Mouse (Mus musculus): ENCODE results near the gene Parp9. TPM values are rescaled to one million over a fixed set of nuclear protein-coding genes. Genes with fewer than 3 reads are reported as not detected.
"Not testable (repeated sequence)": the region's sequence is repeated elsewhere in the genome, so short reads cannot be mapped to it uniquely, and the experiment has no call there.

Gene Parp9
- total RNA-seq (2021), result 1 to 10 TPM; 1.7 to 2.9 TPM

GRCm38 (mm10) chr16:35938211-35939151 is at the start of gene Parp9, which contains the start of gene Dtx3l:
TSS of gene Parp9 (plus strand) at chr16:35938470.
TSS of gene Dtx3l (minus strand) at chr16:35939151.
- intact Hi-C loops (cut with DNase I), result loop anchor here (5.0 kb wide), 1 partner anchor 66 kb away; the partner anchor contains the start of gene Parp14
- DNase-seq (ENCODE audit: extremely low spot score in 1 of 2, low spot score in 2 of 2), result peak in 1 of 2 experiments; percentile 57

DNA sequence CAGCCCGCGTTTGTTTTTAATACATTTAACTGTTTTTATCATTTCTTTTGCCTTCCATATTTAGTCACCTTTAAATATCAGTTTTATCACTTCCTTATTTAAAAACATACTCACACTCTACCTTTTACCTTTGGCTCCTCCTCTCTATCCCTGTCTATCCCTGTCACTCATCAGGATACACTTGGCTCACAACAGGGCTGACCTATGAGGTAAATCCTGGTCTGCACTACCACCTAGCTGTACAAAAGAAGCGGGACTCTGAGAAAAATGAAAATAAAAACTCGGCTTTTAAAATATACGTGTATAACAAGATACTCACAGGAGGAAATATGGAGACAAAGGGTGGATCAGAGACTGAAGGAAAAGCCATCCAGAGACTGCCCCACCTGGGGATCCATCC is 49.4 kb upstream of the Parp9 start:
- intact Hi-C loops (cut with DNase I), result no loop called here
- no peak for DNase-seq (ENCODE audit: extremely low spot score in 1 of 2, low spot score in 2 of 2)

- intact Hi-C loops (cut with DNase I), result no loop called here
- DNase-seq (ENCODE audit: extremely low spot score in 1 of 2, low spot score in 2 of 2), result no peak
Measured at GRCm38 (mm10) chr16:35890645-35891044, 47.6 kb upstream of the Parp9 start.

- intact Hi-C loops (cut with DNase I); DNase-seq (ENCODE audit: extremely low spot score in 1 of 2, low spot score in 2 of 2): not testable (repeated sequence)
Measured at GRCm38 (mm10) chr16:35891603-35892002, 46.7 kb upstream of the Parp9 start.

DNA sequence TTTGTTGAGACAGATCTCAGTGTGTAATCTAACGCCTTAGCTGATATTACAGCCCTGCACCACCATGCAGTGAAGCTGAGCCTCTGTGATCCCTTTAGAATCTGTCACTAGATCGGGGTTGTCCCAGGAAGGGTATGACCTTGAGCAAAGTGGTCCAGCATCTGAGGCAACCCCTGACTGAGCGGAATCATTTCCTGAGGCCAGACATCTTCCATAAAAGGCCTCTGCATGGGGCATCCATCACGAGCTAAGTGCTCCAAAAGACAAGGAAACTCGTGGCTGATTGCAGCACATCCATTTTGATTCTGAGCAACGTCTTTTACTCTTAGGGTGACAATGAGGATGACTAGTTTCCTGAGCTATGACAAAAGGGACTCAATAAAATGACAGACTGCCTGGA is 43.3 kb upstream of the Parp9 start:
- no peak for DNase-seq (ENCODE audit: extremely low spot score in 1 of 2, low spot score in 2 of 2)
- intact Hi-C loops (cut with DNase I), result no loop called here

GRCm38 (mm10) chr16:35900541-35900940 is 37.7 kb upstream of the Parp9 start:
- intact Hi-C loops (cut with DNase I), result no loop called here
- no peak for DNase-seq (ENCODE audit: extremely low spot score in 1 of 2, low spot score in 2 of 2)

DNA sequence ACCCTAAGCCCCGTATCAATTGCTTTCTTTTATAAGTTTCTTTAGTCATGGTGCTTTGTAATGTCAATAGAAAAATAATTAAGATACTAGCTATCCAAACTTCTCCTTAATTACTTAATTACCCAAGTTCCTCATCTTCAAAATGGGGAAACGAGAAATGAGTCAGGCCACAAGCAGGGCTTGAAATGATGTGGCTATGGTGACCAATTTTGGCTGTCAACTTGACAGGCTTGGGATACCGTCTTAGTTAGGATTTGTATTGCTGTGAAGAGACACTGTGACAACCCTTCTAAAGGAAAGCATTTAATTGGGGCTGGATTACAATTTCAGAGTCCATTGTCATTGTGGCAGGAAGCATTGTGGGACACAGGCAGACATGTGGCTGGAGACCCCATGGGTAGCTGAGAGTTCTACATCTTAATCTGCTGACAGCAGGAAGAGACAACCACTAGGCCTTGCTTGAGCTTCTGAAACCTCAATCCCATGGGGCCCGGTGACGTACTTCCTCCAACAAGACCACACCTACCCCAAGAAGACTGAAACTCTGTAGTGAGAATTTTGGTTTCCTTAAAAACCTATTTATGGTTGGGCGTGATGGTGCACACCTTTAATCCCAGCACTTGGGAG is 35.1 kb upstream of the Parp9 start:
- no peak for DNase-seq (ENCODE audit: extremely low spot score in 1 of 2, low spot score in 2 of 2)
- intact Hi-C loops (cut with DNase I), result no loop called here

- intact Hi-C loops (cut with DNase I), result no loop called here
- DNase-seq (ENCODE audit: extremely low spot score in 1 of 2, low spot score in 2 of 2), result no peak
Measured at GRCm38 (mm10) chr16:35904121-35904736, 34.0 kb upstream of the Parp9 start.

DNA sequence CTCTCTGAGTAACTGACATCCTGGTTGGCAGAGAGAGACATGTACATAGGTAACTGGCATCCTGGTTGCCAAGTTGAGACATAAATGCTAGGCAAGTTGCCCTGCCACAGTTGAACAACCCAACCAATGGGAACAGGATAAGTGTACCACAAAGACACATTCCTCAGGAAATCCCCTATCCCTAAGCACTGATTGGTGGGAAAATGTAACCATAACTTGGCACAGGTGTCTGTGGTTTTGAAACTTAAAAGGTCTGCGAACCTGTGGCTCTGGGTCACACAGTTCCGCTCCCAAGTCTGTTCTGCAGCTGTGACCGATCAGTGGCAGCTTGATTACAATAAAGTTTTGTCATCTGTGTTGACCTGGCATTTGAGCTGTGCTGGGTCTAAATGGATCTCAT is 32.9 kb upstream of the Parp9 start:
- intact Hi-C loops (cut with DNase I), result no loop called here
- DNase-seq (ENCODE audit: extremely low spot score in 1 of 2, low spot score in 2 of 2), result no peak

GRCm38 (mm10) chr16:35905819-35906485 is 32.3 kb upstream of the Parp9 start:
- no peak for DNase-seq (ENCODE audit: extremely low spot score in 1 of 2, low spot score in 2 of 2)
- intact Hi-C loops (cut with DNase I), result no loop called here

DNA sequence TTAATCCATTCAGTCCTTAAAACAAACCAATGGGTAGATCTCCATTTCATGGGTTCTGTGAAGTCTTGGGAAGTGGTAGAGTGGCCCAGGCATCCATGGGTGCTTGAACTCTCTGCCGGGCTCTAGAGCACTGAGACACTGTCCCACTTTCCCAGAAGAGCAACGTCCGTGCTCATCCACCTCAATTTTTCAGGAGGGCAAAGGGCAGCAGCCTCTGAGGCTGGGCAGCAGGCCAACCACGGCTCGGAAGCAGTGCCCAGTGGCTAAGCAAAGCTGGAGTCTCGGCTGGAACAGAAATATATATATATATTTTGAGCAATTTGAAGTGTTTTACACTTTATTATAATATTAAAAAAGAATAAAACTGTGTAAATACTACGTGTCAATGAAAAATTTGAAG is 31.4 kb upstream of the Parp9 start:
- no peak for DNase-seq (ENCODE audit: extremely low spot score in 1 of 2, low spot score in 2 of 2)

GRCm38 (mm10) chr16:35907432-35908201 is 30.7 kb upstream of the Parp9 start:
- intact Hi-C loops (cut with DNase I), result no loop called here
- DNase-seq (ENCODE audit: extremely low spot score in 1 of 2, low spot score in 2 of 2), result no peak

More for the DNA sequence above, 31.4 kb upstream of the Parp9 start:
- intact Hi-C loops (cut with DNase I), result no loop called here

GRCm38 (mm10) chr16:35911449-35911848 is 26.8 kb upstream of the Parp9 start:
- intact Hi-C loops (cut with DNase I), result no loop called here
- no peak for DNase-seq (ENCODE audit: extremely low spot score in 1 of 2, low spot score in 2 of 2)

- DNase-seq (ENCODE audit: extremely low spot score in 1 of 2, low spot score in 2 of 2), result no peak
- intact Hi-C loops (cut with DNase I), result no loop called here
Measured at GRCm38 (mm10) chr16:35913526-35913925, 24.7 kb upstream of the Parp9 start.

DNA sequence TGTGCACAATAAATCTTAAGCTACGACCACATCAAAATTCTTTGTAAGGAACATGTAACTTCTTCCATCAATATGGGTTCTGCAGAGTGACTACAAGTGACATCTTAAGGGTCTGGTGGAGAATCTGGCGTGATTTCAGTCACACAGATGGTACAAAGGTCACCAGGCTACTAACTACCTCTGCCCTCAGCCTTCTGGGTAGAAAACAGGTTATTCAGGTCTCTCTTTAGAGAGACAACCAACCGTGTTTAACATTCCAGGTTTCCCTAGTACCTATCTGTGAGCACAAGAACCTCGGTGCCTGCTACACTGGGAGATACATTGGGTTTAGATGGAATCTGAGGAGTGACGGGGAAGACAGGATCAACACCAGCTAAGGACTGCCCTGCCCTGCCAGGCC is 24.0 kb upstream of the Parp9 start:
- no peak for DNase-seq (ENCODE audit: extremely low spot score in 1 of 2, low spot score in 2 of 2)
- intact Hi-C loops (cut with DNase I), result no loop called here

DNA sequence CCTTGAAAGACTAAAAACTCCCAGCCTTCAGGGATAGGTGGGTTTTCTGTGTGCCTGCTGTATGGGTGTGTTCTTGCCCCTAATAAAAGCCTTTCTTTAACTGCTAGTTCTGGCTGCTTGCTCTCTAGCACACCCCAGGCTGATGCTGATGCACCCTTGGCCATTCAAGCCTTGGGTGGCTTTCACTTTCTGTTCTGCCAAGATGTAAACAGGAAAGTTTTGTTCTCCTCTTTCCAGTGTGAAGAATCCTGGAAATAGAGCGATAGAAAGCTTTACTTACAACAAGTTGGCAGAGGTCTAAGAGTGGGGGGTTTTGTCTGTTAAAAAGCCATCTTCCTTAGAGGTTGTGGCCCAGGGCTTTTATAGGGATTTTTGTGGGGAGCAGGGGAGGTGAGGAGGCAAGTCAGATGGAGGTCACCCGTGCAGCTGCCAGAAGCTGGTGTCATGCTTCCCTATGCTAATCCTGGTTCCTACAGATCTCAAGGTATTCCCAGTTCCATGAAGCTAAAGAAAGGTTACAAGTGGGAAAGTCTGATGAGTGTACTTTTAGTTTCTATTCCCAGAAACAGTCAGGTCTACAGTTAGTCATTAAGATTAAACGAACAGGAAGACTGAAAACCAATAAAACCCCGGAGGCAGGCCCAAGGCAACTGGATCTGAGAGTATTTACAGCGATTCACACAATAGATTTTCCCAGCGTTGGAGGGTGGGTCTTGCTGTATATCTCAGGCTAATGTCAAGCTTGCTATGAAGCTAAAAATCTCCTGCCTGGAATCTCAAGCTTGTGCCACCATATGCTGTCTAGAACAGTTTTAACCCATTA is 19.3 kb upstream of the Parp9 start:
- intact Hi-C loops (cut with DNase I), result no loop called here
- DNase-seq (ENCODE audit: extremely low spot score in 1 of 2, low spot score in 2 of 2), result no peak

DNA sequence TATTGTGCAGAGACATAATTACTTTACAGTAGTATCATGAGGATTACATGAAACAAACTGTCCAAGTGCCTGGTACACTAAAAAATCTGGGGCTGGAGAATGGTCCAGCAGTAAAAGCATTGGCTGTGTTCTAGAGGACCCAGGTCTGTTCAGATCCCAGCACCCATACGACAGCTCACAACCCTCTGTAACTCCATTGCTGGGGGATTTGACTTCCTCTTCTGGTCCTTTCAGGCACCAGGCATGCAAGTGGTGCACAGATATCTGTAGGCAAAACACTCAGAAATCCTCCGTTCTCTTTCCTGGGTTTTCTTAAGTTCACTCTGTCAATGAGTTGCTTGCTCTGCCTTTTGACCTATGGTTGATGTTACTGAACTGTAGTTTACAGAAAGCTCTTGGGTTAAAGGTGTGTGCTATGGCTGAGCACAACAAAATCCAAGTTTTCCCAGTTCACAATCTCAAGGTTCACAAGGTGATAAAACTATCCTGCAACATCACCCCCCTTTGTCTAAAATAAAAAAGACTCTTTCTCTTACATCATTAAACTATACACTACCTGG is 16.5 kb upstream of the Parp9 start:
- intact Hi-C loops (cut with DNase I), result no loop called here
- no peak for DNase-seq (ENCODE audit: extremely low spot score in 1 of 2, low spot score in 2 of 2)

All from left cerebral cortex, postnatal 10 days (tissue).